Mouse (Mus musculus) layer of hippocampus, adult 9-10 months (tissue): ENCODE data around the gene Mapkap1.

Experiments
- DNase-seq: peaks from one replicate; pipeline ENCODE4 v3.0.0; 2022; ENCODE audit warnings: low spot score

The Mapkap1 gene

GRCm38 (mm10) chr2:34532394-34532793, 125.8 kb downstream of the Mapkap1 start:
- DNase-seq = no peak

- no peak for DNase-seq
Measured at GRCm38 (mm10) chr2:34533281-34533680, 126.7 kb downstream of the Mapkap1 start.

- DNase-seq = no peak
Measured at GRCm38 (mm10) chr2:34534996-34535395, 128.4 kb downstream of the Mapkap1 start.

GRCm38 (mm10) chr2:34537356-34537755, 130.8 kb downstream of the Mapkap1 start:
- DNase-seq = no peak

GRCm38 (mm10) chr2:34543581-34543980, 137.0 kb downstream of the Mapkap1 start:
- DNase-seq = no peak

GRCm38 (mm10) chr2:34544021-34544420, 137.4 kb downstream of the Mapkap1 start:
- DNase-seq = no peak

- no peak for DNase-seq
Measured at GRCm38 (mm10) chr2:34544646-34545395, 138.2 kb downstream of the Mapkap1 start.

- DNase-seq = no peak
Measured at GRCm38 (mm10) chr2:34546176-34546677, 139.7 kb downstream of the Mapkap1 start.

- no peak for DNase-seq
Measured at GRCm38 (mm10) chr2:34547516-34547915, 140.9 kb downstream of the Mapkap1 start.

GRCm38 (mm10) chr2:34548961-34549360, 142.4 kb downstream of the Mapkap1 start:
- no peak for DNase-seq

- no peak for DNase-seq
Measured at GRCm38 (mm10) chr2:34549469-34549868, 142.9 kb downstream of the Mapkap1 start.

- DNase-seq = no peak
Measured at GRCm38 (mm10) chr2:34552772-34553171, 146.2 kb downstream of the Mapkap1 start.

GRCm38 (mm10) chr2:34553580-34554231, 147.1 kb downstream of the Mapkap1 start:
- no peak for DNase-seq

GRCm38 (mm10) chr2:34560146-34560545, 153.6 kb downstream of the Mapkap1 start:
- no peak for DNase-seq

- DNase-seq = no peak
Measured at GRCm38 (mm10) chr2:34563089-34563694, 156.6 kb downstream of the Mapkap1 start.

GRCm38 (mm10) chr2:34563865-34564264, 157.3 kb downstream of the Mapkap1 start:
- no peak for DNase-seq

- no peak for DNase-seq
Measured at GRCm38 (mm10) chr2:34566146-34566545, 159.6 kb downstream of the Mapkap1 start.

- DNase-seq = no peak
Measured at GRCm38 (mm10) chr2:34566601-34567000, 160.0 kb downstream of the Mapkap1 start.

- no peak for DNase-seq
Measured at GRCm38 (mm10) chr2:34569131-34569530, 162.6 kb downstream of the Mapkap1 start.

- no peak for DNase-seq
Measured at GRCm38 (mm10) chr2:34570378-34570777, 163.8 kb downstream of the Mapkap1 start.

GRCm38 (mm10) chr2:34571096-34571495, 164.5 kb downstream of the Mapkap1 start:
- DNase-seq = no peak

- no peak for DNase-seq
Measured at GRCm38 (mm10) chr2:34573073-34573472, 166.5 kb downstream of the Mapkap1 start.

GRCm38 (mm10) chr2:34588546-34588945, 182.0 kb downstream of the Mapkap1 start:
- DNase-seq = no peak
